Mouse (Mus musculus) testis, postnatal 10 days (tissue): ENCODE data around the gene Hormad2.

Source experiments
- DNase-seq: peaks from one replicate; pipeline ENCODE4 v3.0.0; 2021; ENCODE audit warnings: low spot score

Gene Hormad2

GRCm38 (mm10) chr11:4446195-4446868 lies 5.4 kb upstream of the Hormad2 start:
- DNase-seq, result no peak

GRCm38 (mm10) chr11:4442280-4442679 lies 1.4 kb upstream of the Hormad2 start:
- no peak for DNase-seq

- DNase-seq, result no peak
Measured at GRCm38 (mm10) chr11:4438211-4438610, 2.7 kb downstream of the Hormad2 start.

GRCm38 (mm10) chr11:4437318-4437717 lies 3.6 kb downstream of the Hormad2 start:
- no peak for DNase-seq

GRCm38 (mm10) chr11:4436631-4437030 lies 4.3 kb downstream of the Hormad2 start:
- DNase-seq, result no peak

GRCm38 (mm10) chr11:4434461-4434860 lies 6.4 kb downstream of the Hormad2 start:
- DNase-seq, result no peak

GRCm38 (mm10) chr11:4423818-4424217 lies 17.1 kb downstream of the Hormad2 start:
- DNase-seq, result no peak

- DNase-seq, result no peak
Measured at GRCm38 (mm10) chr11:4422494-4423425, 18.1 kb downstream of the Hormad2 start.

GRCm38 (mm10) chr11:4421933-4422488 lies 18.9 kb downstream of the Hormad2 start:
- DNase-seq, result no peak

GRCm38 (mm10) chr11:4417986-4418385 lies 22.9 kb downstream of the Hormad2 start:
- no peak for DNase-seq

- DNase-seq, result no peak
Measured at GRCm38 (mm10) chr11:4412294-4412693, 28.6 kb downstream of the Hormad2 start.

- no peak for DNase-seq
Measured at GRCm38 (mm10) chr11:4404277-4404676, 36.6 kb downstream of the Hormad2 start.

- DNase-seq, result no peak
Measured at GRCm38 (mm10) chr11:4403381-4403780, 37.5 kb downstream of the Hormad2 start.

GRCm38 (mm10) chr11:4401251-4401650 lies 39.7 kb downstream of the Hormad2 start:
- no peak for DNase-seq

GRCm38 (mm10) chr11:4394226-4394625 lies 46.7 kb downstream of the Hormad2 start:
- no peak for DNase-seq

GRCm38 (mm10) chr11:4388018-4388417 lies 52.9 kb downstream of the Hormad2 start:
- no peak for DNase-seq

- DNase-seq, result no peak
Measured at GRCm38 (mm10) chr11:4382321-4382720, 58.6 kb downstream of the Hormad2 start.

- DNase-seq, result no peak
Measured at GRCm38 (mm10) chr11:4379857-4380256, 61.0 kb downstream of the Hormad2 start.

GRCm38 (mm10) chr11:4366389-4366788 lies 74.5 kb downstream of the Hormad2 start:
- DNase-seq, result no peak

GRCm38 (mm10) chr11:4355430-4355829 lies 85.5 kb downstream of the Hormad2 start:
- no peak for DNase-seq

- DNase-seq, result no peak
Measured at GRCm38 (mm10) chr11:4352637-4353036, 88.3 kb downstream of the Hormad2 start.

GRCm38 (mm10) chr11:4343926-4344325 lies 97.0 kb downstream of the Hormad2 start:
- no peak for DNase-seq

GRCm38 (mm10) chr11:4342027-4342426 lies 98.9 kb downstream of the Hormad2 start:
- no peak for DNase-seq
